Mouse (Mus musculus) spleen, adult 2 months (tissue): Measurements from ENCODE around the gene 1700024B05Rik. TPM values are rescaled to one million over a fixed set of nuclear protein-coding genes. Genes with fewer than 3 reads are reported as not detected.
"Not testable (repeated sequence)": the region's sequence is repeated elsewhere in the genome, so short reads cannot be mapped to it uniquely, and the experiment has no call there.

ENCODE experiments used
- DNase-seq, 2 experiments: peaks; one replicate each; pipeline versions ENCODE4 v3.0.0 to v3.0.0-alpha.2; 2012 to 2021; ENCODE audit warnings: low spot score in 2 of 2, low read depth in 1 of 2
- H3K27ac ChIP-seq: fragments of 200-500 bp; 2 replicates; pipeline ENCODE4 v1.5.1; 2012; ENCODE audit warnings: low read length, inconsistent platforms; ENCODE audit not compliant: insufficient read depth
- H3K27me3 ChIP-seq: fragments of 200-500 bp; 2 replicates; pipeline ENCODE4 v1.6.1; 2012; ENCODE audit warnings: mild to moderate bottlenecking, moderate library complexity, low read length, inconsistent platforms; ENCODE audit not compliant: control insufficient read depth, insufficient read depth
- H3K36me3 ChIP-seq: fragments of 200-500 bp; 2 replicates; pipeline ENCODE4 v1.6.1; 2012; ENCODE audit warnings: mild to moderate bottlenecking, low read length, inconsistent platforms; ENCODE audit not compliant: control insufficient read depth, insufficient read depth
- H3K4me1 ChIP-seq: fragments of 200-500 bp; 2 replicates; pipeline ENCODE4 v1.6.1; 2011; ENCODE audit warnings: inconsistent platforms; ENCODE audit not compliant: control insufficient read depth, insufficient read depth, insufficient read length
- H3K4me3 ChIP-seq: fragments of 200-500 bp; 2 replicates; pipeline ENCODE4 v1.5.1; 2011; ENCODE audit warnings: mild to moderate bottlenecking, inconsistent platforms; ENCODE audit not compliant: insufficient read depth, insufficient read length; ENCODE audit errors: extremely low read depth
- WGBS: fragments of 180-500 bp; shearing (Covaris S2); methylation state at CpG from one replicate; pipeline ENCODE4 v1.1.7; 2018; 5-methylcytosine and 5-hydroxymethylcytosine counted together
- polyA plus RNA-seq: library from polyadenylated mRNA; depleted of rRNA; stranded (reverse); fragments of >200 nt; gene quantifications from 2 replicates; pipeline ENCODE4 v1.2.3, GENCODE M21; 2012; rRNA removed

Gene 1700024B05Rik
- polyA plus RNA-seq, result not detected in 2 replicates

- not testable (repeated sequence) for H3K36me3 ChIP-seq, DNase-seq, H3K4me1 ChIP-seq, H3K27me3 ChIP-seq, H3K4me3 ChIP-seq, H3K27ac ChIP-seq
- WGBS, result 70% methylated on average over 2 of the region's 2 CpGs
Observed at GRCm38 (mm10) chr14:41943695-41944094, at the start of gene 1700024B05Rik. Gene 1700024B05Rik, plus strand, starts transcription at chr14:41943995.

- H3K4me1 ChIP-seq, H3K27me3 ChIP-seq, H3K4me3 ChIP-seq, H3K27ac ChIP-seq, DNase-seq, H3K36me3 ChIP-seq: not testable (repeated sequence)
- WGBS, result no CpG with 5 or more reads among the region's 2 CpGs
Observed at GRCm38 (mm10) chr14:41907190-41907589, 36.6 kb upstream of the 1700024B05Rik start, which contains the start of gene Gm7980. Gene Gm7980, minus strand, starts transcription at chr14:41907290.

GRCm38 (mm10) chr14:41924649-41925048 is 19.1 kb upstream of the 1700024B05Rik start, which contains the start of gene 1700049E17Rik1:
Gene 1700049E17Rik1, plus strand, starts transcription at chr14:41924949.
- no CpG with 5 or more reads among the region's 1 CpGs for whole genome bisulfite sequencing
- DNase-seq, H3K4me1 ChIP-seq, H3K27me3 ChIP-seq, H3K4me3 ChIP-seq, H3K27ac ChIP-seq, H3K36me3 ChIP-seq: not testable (repeated sequence)

- WGBS, result 68% methylated on average over 4 of the region's 4 CpGs
- H3K36me3 ChIP-seq, H3K4me1 ChIP-seq, DNase-seq, H3K27ac ChIP-seq, H3K27me3 ChIP-seq, H3K4me3 ChIP-seq: not testable (repeated sequence)
Observed at GRCm38 (mm10) chr14:41964095-41964494, 20.3 kb downstream of the 1700024B05Rik start.

GRCm38 (mm10) chr14:41967827-41968226 is 24.0 kb downstream of the 1700024B05Rik start, which contains the start of gene Gm6401:
Gene Gm6401, minus strand, starts transcription at chr14:41967927.
- not testable (repeated sequence) for H3K27me3 ChIP-seq

GRCm38 (mm10) chr14:41968596-41968995 is 24.8 kb downstream of the 1700024B05Rik start:
- not testable (repeated sequence) for H3K27ac ChIP-seq, H3K4me3 ChIP-seq, H3K36me3 ChIP-seq, H3K4me1 ChIP-seq, H3K27me3 ChIP-seq, DNase-seq
- WGBS, result 70% methylated on average over 3 of the region's 3 CpGs

More at GRCm38 (mm10) chr14:41967827-41968226, 24.0 kb downstream of the 1700024B05Rik start, which contains the start of gene Gm6401:
- H3K36me3 ChIP-seq, H3K4me1 ChIP-seq, DNase-seq, H3K27ac ChIP-seq, H3K4me3 ChIP-seq: not testable (repeated sequence)
- WGBS, result 87% methylated on average over 1 of the region's 1 CpGs

- H3K4me3 ChIP-seq, DNase-seq, H3K4me1 ChIP-seq, H3K36me3 ChIP-seq, H3K27ac ChIP-seq, H3K27me3 ChIP-seq: not testable (repeated sequence)
- 67% methylated on average over 1 of the region's 1 CpGs for WGBS
Observed at GRCm38 (mm10) chr14:41983225-41983624, 39.4 kb downstream of the 1700024B05Rik start, which contains the start of gene Gm3543. Gene Gm3543, minus strand, starts transcription at chr14:41983325.

Other genes with a start within 250 kb of the 1700024B05Rik start
- not detected in 2 replicates for gene Gm8068, start 242.1 kb upstream of the 1700024B05Rik start, polyA plus RNA-seq
- gene Gm7929, start 193.4 kb upstream of the 1700024B05Rik start, polyA plus RNA-seq, result not detected in 2 replicates
- gene Gm47189, start 171.6 kb upstream of the 1700024B05Rik start, polyA plus RNA-seq, result not detected in 2 replicates
- not detected in 2 replicates for gene Gm7980, start 36.7 kb upstream of the 1700024B05Rik start, polyA plus RNA-seq
- gene 1700049E17Rik1, start 19.0 kb upstream of the 1700024B05Rik start, polyA plus RNA-seq, result not detected in 2 replicates
- gene Gm6401, start 23.9 kb downstream of the 1700024B05Rik start, polyA plus RNA-seq, result not detected in 2 replicates
- gene Gm3543, start 39.3 kb downstream of the 1700024B05Rik start, polyA plus RNA-seq, result not detected in 2 replicates
- gene Gm7951, start 173.4 kb downstream of the 1700024B05Rik start, polyA plus RNA-seq, result not detected in 2 replicates
- gene Gm17027, start 218.6 kb downstream of the 1700024B05Rik start, polyA plus RNA-seq, result not detected in 2 replicates
- gene Gm3573, start 246.8 kb downstream of the 1700024B05Rik start, polyA plus RNA-seq, result not detected in 2 replicates